Mouse (Mus musculus) midbrain, postnatal 0 days (tissue): ENCODE data around the gene Hrh2. TPM values are rescaled to one million over a fixed set of nuclear protein-coding genes. Genes with fewer than 3 reads are reported as not detected.

ENCODE experiments used
- ATAC-seq: fragments of 200-750 bp; cut with Nextera tagmentation; 2 replicates; pipeline ENCODE4 v1.8.0; 2017; ENCODE audit warnings: moderate number of reproducible peaks, mild to moderate bottlenecking, moderate TSS enrichment, moderate library complexity; ENCODE audit not compliant: low FRiP score
- DNase-seq: peaks from one replicate; pipeline ENCODE4 v3.0.0-alpha.2; 2015; ENCODE audit warnings: low spot score
- H3K27ac ChIP-seq: fragments of 300-500 bp; sonication (generic); 2 replicates; pipeline ENCODE4 v1.5.1; 2014; ENCODE audit warnings: low read depth, mild to moderate bottlenecking, low read length, mixed read lengths
- H3K27me3 ChIP-seq: fragments of 300-500 bp; sonication (generic); 2 replicates; pipeline ENCODE4 v1.6.1; 2014; ENCODE audit warnings: low read length, control low read depth, mixed read lengths; ENCODE audit not compliant: insufficient read depth
- H3K36me3 ChIP-seq: fragments of 300-500 bp; sonication (generic); 2 replicates; pipeline ENCODE4 v1.6.1; 2014; ENCODE audit warnings: low read length, control low read depth, mixed read lengths; ENCODE audit not compliant: insufficient read depth
- H3K4me1 ChIP-seq: fragments of 300-500 bp; sonication (generic); 2 replicates; pipeline ENCODE4 v1.6.1; 2014; ENCODE audit warnings: mild to moderate bottlenecking, control low read depth, antibody characterized with exemption, low read length, mixed read lengths; ENCODE audit not compliant: insufficient read depth
- H3K4me2 ChIP-seq: fragments of 300-500 bp; sonication (generic); 2 replicates; pipeline ENCODE4 v1.6.1; 2014; ENCODE audit warnings: low read depth, mild to moderate bottlenecking, low read length, mixed read lengths; ENCODE audit not compliant: poor library complexity, severe bottlenecking
- H3K4me3 ChIP-seq: fragments of 300-500 bp; sonication (generic); 2 replicates; pipeline ENCODE4 v1.5.1; 2014; ENCODE audit warnings: low read depth, mild to moderate bottlenecking, low read length, moderate library complexity
- H3K9ac ChIP-seq: fragments of 300-500 bp; sonication (generic); replicated peaks from 2 replicates; pipeline ENCODE4 v1.6.1; 2014; ENCODE audit warnings: mild to moderate bottlenecking, low read length, moderate library complexity, mixed read lengths; ENCODE audit not compliant: poor library complexity, severe bottlenecking
- H3K9me3 ChIP-seq: fragments of 300-500 bp; sonication (generic); 2 replicates; pipeline ENCODE4 v1.6.1; 2016; ENCODE audit warnings: low read length, control low read depth
- CTCF ChIP-seq: IDR thresholded peaks from 2 replicates; pipeline ENCODE4 v1.5.1; 2016; ENCODE audit warnings: antibody characterized with exemption, mild to moderate bottlenecking
- WGBS: fragments of 180-500 bp; shearing (Covaris S2); extraction: QIAGEN DNeasy Blood & Tissue Kit; methylation state at CpG from one replicate; pipeline ENCODE4 v1.1.7; 2014; 5-methylcytosine and 5-hydroxymethylcytosine counted together
- polyA plus RNA-seq: library from polyadenylated mRNA; unstranded; fragments of >200 nt; fragmentation: Nextera tagmentation; extraction: Ambion mirVana; gene quantifications from 2 replicates; pipeline ENCODE4 v1.2.1, GENCODE M21; 2015
- total RNA-seq: library from RNA; depleted of rRNA; stranded (reverse); fragments of >200 nt; gene quantifications from 2 replicates; pipeline ENCODE4 v1.2.3, GENCODE M21; 2014

Gene Hrh2
- total and polyA plus RNA-seq, 2 experiments from 2014 or later, result 1.2 to 2.0 TPM

GRCm38 (mm10) chr13:54202458-54202857 lies 10.5 kb downstream of the Hrh2 start:
- Histone ChIP-seq H3K36me3 (no peaks in the 10 kb centered on the region), H3K9ac (no peak overlapping the region), H3K4me2 (no peak overlapping the region), H3K4me1 (no peaks in the 10 kb centered on the region), H3K27me3 (no peaks in the 10 kb centered on the region), H3K4me3 (no peak overlapping the region), H3K27ac (no peak overlapping the region), H3K9me3 (no peaks in the 10 kb centered on the region)
- WGBS, result 78% methylated on average over 8 of the region's 8 CpGs
- no peak for ATAC-seq
- TF ChIP-seq CTCF, result no peak
- DNase-seq, result peak; percentile 63

- TF ChIP-seq CTCF, result no peak
- Histone ChIP-seq H3K9ac (no peak overlapping the region), H3K27ac (no peak overlapping the region), H3K27me3 (no peaks in the 10 kb centered on the region), H3K36me3 (no peaks in the 10 kb centered on the region), H3K9me3 (no peaks in the 10 kb centered on the region), H3K4me1 (no peaks in the 10 kb centered on the region), H3K4me2 (no peak overlapping the region), H3K4me3 (no peak overlapping the region)
- ATAC-seq (no peak), DNase-seq (no peak)
- WGBS, result 96% methylated on average over 2 of the region's 2 CpGs
Observed at GRCm38 (mm10) chr13:54203419-54203818, 11.5 kb downstream of the Hrh2 start.

GRCm38 (mm10) chr13:54205195-54205594 lies 13.3 kb downstream of the Hrh2 start:
- 86% methylated on average over 7 of the region's 7 CpGs for WGBS
- no peak for DNase-seq
- Histone ChIP-seq H3K9ac (no peak overlapping the region), H3K4me2 (no peak overlapping the region), H3K36me3 (no peaks in the 10 kb centered on the region), H3K9me3 (no peaks in the 10 kb centered on the region), H3K27ac (no peak overlapping the region), H3K27me3 (no peaks in the 10 kb centered on the region), H3K4me1 (no peaks in the 10 kb centered on the region), H3K4me3 (no peak overlapping the region)
- TF ChIP-seq CTCF, result no peak
- no peak for ATAC-seq

DNA sequence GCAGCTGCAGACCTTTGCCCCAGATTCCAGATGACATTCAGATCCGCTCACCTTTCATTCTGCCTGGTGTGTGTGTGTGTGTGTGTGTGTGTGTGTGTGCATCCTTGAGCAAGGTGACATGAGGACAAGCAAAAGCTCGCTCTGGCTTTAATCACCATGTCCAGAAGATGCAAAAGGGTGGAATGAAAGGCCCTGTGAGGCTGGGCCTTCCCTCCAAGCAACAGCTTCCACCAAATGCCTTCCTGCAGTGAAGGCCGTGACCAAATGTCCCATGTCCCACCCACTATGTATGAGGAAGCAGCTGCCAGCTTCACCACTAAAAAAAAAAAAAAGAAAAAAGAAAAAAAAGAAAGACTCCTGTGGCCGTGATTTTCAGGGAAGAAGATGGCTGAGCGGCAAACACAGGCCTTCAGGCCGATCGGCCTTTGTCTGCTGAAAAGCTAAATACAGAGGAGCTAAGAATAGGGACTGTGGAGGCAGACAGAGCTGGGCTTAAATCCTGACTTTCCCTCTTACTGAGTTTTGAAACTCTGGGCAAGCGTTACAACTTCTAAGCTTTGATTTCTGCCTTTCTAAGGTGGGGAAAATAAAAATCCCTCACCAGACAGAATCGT lies 14.3 kb downstream of the Hrh2 start:
- H3K27ac ChIP-seq, result no peak overlapping the region
- no peaks in the 10 kb centered on the region for H3K9me3 ChIP-seq
- no peaks in the 10 kb centered on the region for H3K36me3 ChIP-seq
- no peaks in the 10 kb centered on the region; the same call in 1 of the 2 replicates for H3K4me1 ChIP-seq
- H3K4me2 ChIP-seq, result no peak overlapping the region
- H3K27me3 ChIP-seq, result no peaks in the 10 kb centered on the region
- DNase-seq (no peak), ATAC-seq (no peak)
- 36% methylated on average over 9 of the region's 9 CpGs for WGBS
- no peak for TF ChIP-seq CTCF
- no peak overlapping the region for H3K9ac ChIP-seq
- no peak overlapping the region for H3K4me3 ChIP-seq

DNA sequence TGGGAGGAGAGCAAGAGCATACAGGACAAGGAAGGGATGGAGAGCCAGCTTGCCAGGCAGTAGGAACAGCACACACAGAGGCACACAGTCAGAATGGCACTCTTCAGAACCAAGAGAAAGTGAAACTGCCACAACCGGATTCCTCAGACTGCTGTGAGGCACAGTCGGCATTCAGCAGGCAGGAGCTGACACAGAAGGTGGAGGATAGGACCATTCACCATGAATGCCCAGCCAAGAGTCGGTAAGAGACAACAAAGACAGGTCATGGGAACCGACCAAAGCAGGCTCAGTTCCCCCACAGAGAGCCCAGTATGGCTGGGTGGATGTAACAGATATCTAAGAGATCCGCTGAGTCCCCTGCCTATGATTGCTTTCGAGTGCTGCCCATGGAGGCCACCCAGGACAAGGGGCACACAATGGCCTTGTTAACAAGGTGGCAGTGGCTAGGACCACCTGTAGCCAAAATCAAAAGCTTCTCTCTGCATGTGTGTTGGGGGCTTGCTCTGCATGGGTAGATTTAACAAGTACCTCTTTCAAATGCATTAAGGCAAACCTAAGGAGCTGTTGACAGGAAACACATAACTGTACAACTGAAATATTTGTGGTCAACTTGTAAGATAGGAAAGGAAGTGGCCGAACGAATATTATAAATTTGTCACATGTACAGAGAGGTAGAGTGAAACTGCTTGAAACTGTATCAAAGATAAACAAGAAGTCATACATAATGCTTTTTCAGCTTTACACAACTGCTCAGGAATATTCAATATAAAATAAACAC lies 17.7 kb downstream of the Hrh2 start:
- no peak overlapping the region for H3K27ac ChIP-seq
- no peak overlapping the region for H3K4me2 ChIP-seq
- no peaks in the 10 kb centered on the region for H3K27me3 ChIP-seq
- no peak overlapping the region for H3K9ac ChIP-seq
- H3K36me3 ChIP-seq, result no peaks in the 10 kb centered on the region
- 55% methylated on average over 8 of the region's 8 CpGs for WGBS
- H3K4me3 ChIP-seq, result no peak overlapping the region
- H3K4me1 ChIP-seq, result peaks cover 7% of the 10 kb centered on the region; the same call in 1 of the 2 replicates
- ATAC-seq, result no peak
- TF ChIP-seq CTCF, result no peak
- H3K9me3 ChIP-seq, result no peaks in the 10 kb centered on the region
- DNase-seq, result no peak
